In genomic region chr15:100395561-100395960, GRCm38 (mm10) we compare ENCODE assay signal across 1 mouse cellular context.
A peak's percentile ranks its signal among the peaks of the same experiment; 100 is the strongest.
TF ChIP-seq lines count a peak whose summit lies in the region.

No protein-coding gene starts in this region.

TF ChIP-seq in MEL, 35 proteins besides CTCF, POLR2A, EP300 and RAD21:
- TF ChIP-seq NRF1 (IDR thresholded peaks at IDR 0.05; ENCODE audit: insufficient read depth, low read depth, low read length, poor library complexity, severe bottlenecking) = no peak
- TF ChIP-seq USF2 (IDR thresholded peaks at IDR 0.05; ENCODE audit: borderline replicate concordance in 1 of 2, insufficient read depth in 1 of 2, low read depth in 1 of 2, low read length in 2 of 2) = no peak
- TF ChIP-seq POLR2AphosphoS2 (IDR thresholded peaks at IDR 0.05; ENCODE audit: low read length) = no peak
- no peak for TF ChIP-seq MYB (IDR thresholded peaks at IDR 0.05; ENCODE audit: low read depth, low read length)
- no peak for TF ChIP-seq GABPA (IDR thresholded peaks at IDR 0.05; ENCODE audit: low read depth, low read length)
- TF ChIP-seq KAT2A (conservative IDR thresholded peaks at IDR 0.05; ENCODE audit: low read depth, low read length) = no peak
- TF ChIP-seq MYC (IDR thresholded peaks at IDR 0.05; ENCODE audit: low read depth, low read length) = no peak
- no peak for TF ChIP-seq HCFC1 (IDR thresholded peaks at IDR 0.05; ENCODE audit: low read depth, low read length)
- TF ChIP-seq SMC3 (IDR thresholded peaks at IDR 0.05; ENCODE audit: low read depth, low read length) = peak; percentile 52
- no peak for TF ChIP-seq SIN3A (IDR thresholded peaks at IDR 0.05; ENCODE audit: low read length)
- no peak for TF ChIP-seq TCF12 (IDR thresholded peaks at IDR 0.05; ENCODE audit: low read depth, low read length)
- TF ChIP-seq POLR2AphosphoS5 (IDR thresholded peaks at IDR 0.05; ENCODE audit: borderline replicate concordance, low read depth, low read length) = no peak
- TF ChIP-seq TBP (IDR thresholded peaks at IDR 0.05; ENCODE audit: low read depth, low read length) = no peak
- peak; percentile 19; the same call in 1 of the 2 replicates for TF ChIP-seq ZC3H11A (IDR thresholded peaks at IDR 0.05; ENCODE audit: low read depth, low read length)
- TF ChIP-seq ZKSCAN1 (IDR thresholded peaks at IDR 0.05; ENCODE audit: low read depth, low read length) = no peak
- TF ChIP-seq MXI1 (IDR thresholded peaks at IDR 0.05; ENCODE audit: low read depth, low read length) = no peak
